Mouse (Mus musculus): ENCODE measurements around the gene Olfr1320. TPM values are rescaled to one million over a fixed set of nuclear protein-coding genes. Genes with fewer than 3 reads are reported as not detected.

The Olfr1320 gene
- polyA plus RNA-seq (2014; fragmentation: Illumina TruSeq; extraction: RNeasy Lipid Tissue Mini Kit (QIAGEN cat#74804); ENCODE audit: insufficient read depth, low read depth, low replicate concordance): not detected

DNA sequence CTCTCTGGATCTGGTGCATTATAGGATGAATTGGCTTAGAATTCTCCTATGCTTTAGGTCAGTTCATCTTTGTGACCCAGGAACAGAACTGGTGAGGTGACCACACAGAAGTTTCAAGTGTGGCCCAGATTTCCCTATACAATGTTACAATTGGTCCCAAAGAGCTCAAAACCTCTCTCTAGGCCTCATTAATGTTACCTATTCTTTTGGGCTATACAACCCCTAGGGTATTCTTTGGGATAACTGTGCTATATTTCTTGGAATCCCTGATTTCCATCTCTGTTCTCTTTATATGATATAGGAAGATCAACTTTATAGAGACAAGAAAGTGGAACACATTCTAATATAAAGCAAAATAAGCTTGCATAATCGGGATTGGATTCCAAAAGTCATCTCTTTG lies at the start of gene Olfr1320:
Gene Olfr1320, plus strand, starts transcription at position 301 of the 400 bp plus-strand sequence.

Other genes with a start within 250 kb of the Olfr1320 start
- 0.08 TPM for gene Arhgap36, start 208.4 kb upstream of the Olfr1320 start, polyA plus RNA-seq (2014; fragmentation: Illumina TruSeq; extraction: RNeasy Lipid Tissue Mini Kit (QIAGEN cat#74804); ENCODE audit: insufficient read depth, low read depth, low replicate concordance)
- gene Olfr1321, start 62.7 kb downstream of the Olfr1320 start, polyA plus RNA-seq (2014; fragmentation: Illumina TruSeq; extraction: RNeasy Lipid Tissue Mini Kit (QIAGEN cat#74804); ENCODE audit: insufficient read depth, low read depth, low replicate concordance): not detected
- 0.70 TPM for gene Igsf1, start 125.4 kb downstream of the Olfr1320 start, polyA plus RNA-seq (2014; fragmentation: Illumina TruSeq; extraction: RNeasy Lipid Tissue Mini Kit (QIAGEN cat#74804); ENCODE audit: insufficient read depth, low read depth, low replicate concordance)
- gene Olfr1322, start 219.2 kb downstream of the Olfr1320 start, polyA plus RNA-seq (2014; fragmentation: Illumina TruSeq; extraction: RNeasy Lipid Tissue Mini Kit (QIAGEN cat#74804); ENCODE audit: insufficient read depth, low read depth, low replicate concordance): not detected